Mouse (Mus musculus): ENCODE measurements around the gene Gabrb3.

DNA sequence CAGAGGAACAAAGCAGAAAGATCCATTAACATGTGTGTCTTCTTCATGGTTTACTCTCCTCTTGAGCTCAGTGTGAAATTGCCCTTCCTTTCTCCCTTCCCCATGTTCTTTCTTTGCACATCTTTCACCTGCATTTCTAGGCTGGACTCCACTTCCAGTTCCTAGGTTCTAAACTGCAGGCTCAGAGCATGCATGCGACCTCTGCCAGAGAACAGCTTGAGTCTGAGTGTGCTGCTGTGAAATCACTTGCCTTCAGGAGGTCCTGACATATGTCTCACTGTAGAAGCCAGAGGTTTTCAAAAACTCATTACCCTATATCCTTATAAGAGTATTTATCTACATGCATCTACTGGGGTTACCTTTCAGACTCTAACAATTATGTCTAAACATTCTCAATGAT, 383.8 kb downstream of the Gabrb3 start:
- TF ChIP-seq POLR2A (IDR thresholded peaks at IDR 0.05; ENCODE audit: extremely low read depth, insufficient read depth, low read length) (no peak), CTCF (IDR thresholded peaks at IDR 0.05; ENCODE audit: extremely low read depth, insufficient read depth, low read length) (no peak)
